Mouse (Mus musculus) 3T3-L1 (cell line): ENCODE measurements around the gene Lrrc8a.

Source experiments
- DNase-seq: peaks from one replicate; pipeline ENCODE4 v3.0.0-alpha.2; 2015; ENCODE audit warnings: low read depth, low spot score

The Lrrc8a gene

GRCm38 (mm10) chr2:30306087-30306486, 68.6 kb downstream of the Lrrc8a start:
- no peak for DNase-seq

- DNase-seq, result no peak
Measured at GRCm38 (mm10) chr2:30309351-30309750, 71.8 kb downstream of the Lrrc8a start.

- peak; percentile 54 for DNase-seq
Measured at GRCm38 (mm10) chr2:30311481-30311880, 74.0 kb downstream of the Lrrc8a start.
